Mouse (Mus musculus) myocyte (in vitro differentiated cells): Measurements from ENCODE around the gene Prkaa1.

Experiments
- E2F4 ChIP-seq: IDR thresholded peaks from one replicate; pipeline ENCODE4 v1.6.1; 2011; ENCODE audit warnings: mild to moderate bottlenecking, control low read depth, moderate library complexity; ENCODE audit not compliant: insufficient read depth
- MAX ChIP-seq: IDR thresholded peaks from one replicate; pipeline ENCODE4 v1.6.1; 2011; ENCODE audit warnings: low read depth, mild to moderate bottlenecking, control low read depth
- POLR2A ChIP-seq: IDR thresholded peaks from one replicate; pipeline ENCODE4 v1.6.1; 2011; ENCODE audit warnings: low read depth, mild to moderate bottlenecking, control low read depth, moderate library complexity; ENCODE audit not compliant: insufficient read length
- TCF3 ChIP-seq: IDR thresholded peaks from one replicate; pipeline ENCODE4 v1.6.1; 2011; ENCODE audit warnings: low read depth, control low read depth; ENCODE audit not compliant: insufficient read length
- USF1 ChIP-seq: IDR thresholded peaks from one replicate; pipeline ENCODE4 v1.6.1; 2011; ENCODE audit warnings: low read depth, mild to moderate bottlenecking, control low read depth, moderate library complexity

DNA sequence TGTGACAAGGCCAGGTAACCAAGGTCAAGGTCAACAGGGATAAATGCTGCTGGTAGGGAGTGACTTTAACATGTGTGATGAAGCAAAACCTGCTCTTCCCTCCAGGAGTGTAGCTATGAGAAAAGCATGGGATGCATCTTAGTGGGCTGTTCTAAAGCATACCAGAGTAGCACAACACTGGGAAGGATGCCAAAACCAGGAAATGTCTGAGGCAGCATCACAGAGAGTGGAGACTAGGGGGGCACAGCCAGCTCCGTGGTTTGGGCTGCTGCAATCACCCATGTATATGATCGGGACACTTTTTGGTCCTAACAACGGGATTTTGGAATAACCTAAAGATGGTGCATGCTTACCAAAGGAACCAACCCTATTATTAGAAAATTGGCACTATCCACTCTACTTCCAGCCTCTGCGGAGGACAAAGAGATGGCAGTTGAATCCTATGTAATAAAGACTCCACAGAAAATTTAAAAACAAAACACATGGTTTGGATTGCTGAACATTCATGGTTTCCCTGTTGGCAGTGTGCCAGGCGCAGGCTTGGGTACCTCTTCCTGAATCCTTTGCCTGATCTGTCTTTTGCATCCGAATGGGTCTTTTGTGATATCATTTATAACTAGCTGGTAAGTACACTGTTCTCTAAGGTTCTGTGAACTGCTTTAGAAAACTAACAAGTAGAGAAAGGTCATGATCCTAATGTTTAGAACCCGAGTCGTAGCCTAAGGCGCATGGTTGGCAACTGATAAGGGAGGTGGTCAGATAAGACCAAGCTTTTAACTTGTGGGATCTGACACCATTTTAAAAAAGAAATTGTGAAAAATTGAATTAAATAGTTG is 5.4 kb upstream of the Prkaa1 start:
- TF ChIP-seq USF1 (no peak), E2F4 (no peak), TCF3 (no peak), POLR2A (no peak), MAX (no peak)
